Comparison of ENCODE assay signal across 29 mouse cellular contexts in genomic region chr15:86962921-86963320, GRCm38 (mm10).
DNase-seq lines count a peak whose midpoint lies in the region; ATAC-seq lines count a peak whose summit lies in the region.
"Had no signal": no experiment of that assay in that cellular context is flagged by ENCODE, and none has a peak within 500 bp of the region (broad histone marks: within the 10 kb centered on the region; RNA-seq: fewer than 3 reads in every experiment).

No protein-coding gene starts in this region.

- H3K4me3 ChIP-seq in forebrain, embryonic 14.5 days (ENCODE audit: low read depth, low read length) = no peak overlapping the region
- H3K4me3 ChIP-seq in forebrain, embryonic 12.5 days (replicated peaks) = no peak overlapping the region
- H3K4me3 ChIP-seq in megakaryocyte, embryonic 14.5 days (replicated peaks) = peak overlapping the region; percentile 73
- no peak overlapping the region for H3K4me3 ChIP-seq in forebrain, embryonic 16.5 days (replicated peaks; ENCODE audit: low read length)
- H3K4me3 ChIP-seq in hindbrain, embryonic 16.5 days (ENCODE audit: low read length) = no peak overlapping the region
- H3K4me3 ChIP-seq: erythroblast, embryonic 14.5 days; heart, embryonic 10.5 days; heart, embryonic 15.5 days; intestine, embryonic 15.5 days; limb, embryonic 10.5 days; limb, embryonic 15.5 days; liver, embryonic 13.5 days; neural tube, embryonic 13.5 days had no signal

- no peak overlapping the region for H3K4me2 ChIP-seq in forebrain, embryonic 14.5 days (ENCODE audit: low read length)
- no peak overlapping the region for H3K4me2 ChIP-seq in forebrain, embryonic 12.5 days
- H3K4me2 ChIP-seq in forebrain, embryonic 16.5 days (ENCODE audit: low read length) = no peak overlapping the region
- no peak overlapping the region for H3K4me2 ChIP-seq in hindbrain, embryonic 16.5 days (ENCODE audit: low read length)
- H3K4me2 ChIP-seq: heart, embryonic 15.5 days; intestine, embryonic 15.5 days; limb, embryonic 15.5 days; liver, embryonic 13.5 days; midbrain, embryonic 11.5 days; neural tube, embryonic 13.5 days had no signal

- no peak for ATAC-seq in forebrain, embryonic 14.5 days
- ATAC-seq in forebrain, embryonic 12.5 days (ENCODE audit: low FRiP score) = no peak
- no peak for ATAC-seq in megakaryocyte, adult 5-6 weeks (ENCODE audit: poor library complexity, severe bottlenecking)
- no peak for ATAC-seq in forebrain, embryonic 16.5 days
- ATAC-seq in hindbrain, embryonic 16.5 days = no peak
- ATAC-seq: CD4-positive, CD25-positive, alpha-beta regulatory T cell, adult 4 months; hindbrain, postnatal 0 days; intestine, embryonic 15.5 days had no signal

- H3K27me3 ChIP-seq in forebrain, embryonic 14.5 days (replicated peaks; ENCODE audit: control insufficient read depth, insufficient read depth, low read length) = no peaks in the 10 kb centered on the region
- no peaks in the 10 kb centered on the region for H3K27me3 ChIP-seq in forebrain, embryonic 12.5 days
- H3K27me3 ChIP-seq in megakaryocyte, embryonic 14.5 days (replicated peaks) = no peaks in the 10 kb centered on the region
- no peaks in the 10 kb centered on the region for H3K27me3 ChIP-seq in forebrain, embryonic 16.5 days (replicated peaks; ENCODE audit: control insufficient read depth, insufficient read depth, low read length)
- H3K27me3 ChIP-seq in hindbrain, embryonic 16.5 days (replicated peaks; ENCODE audit: control insufficient read depth, insufficient read depth, low read length) = no peaks in the 10 kb centered on the region
- H3K27me3 ChIP-seq: heart, embryonic 15.5 days; intestine, embryonic 15.5 days; limb, embryonic 15.5 days; liver, embryonic 13.5 days; neural tube, embryonic 13.5 days had no signal

- peak overlapping the region; percentile 21; the same call in 1 of the 2 replicates for H3K27ac ChIP-seq in forebrain, embryonic 14.5 days (ENCODE audit: low read depth, low read length)
- no peak overlapping the region for H3K27ac ChIP-seq in forebrain, embryonic 12.5 days
- H3K27ac ChIP-seq in forebrain, embryonic 16.5 days (ENCODE audit: low read length) = peak overlapping the region; percentile 8; the same call in 1 of the 2 replicates
- no peak overlapping the region for H3K27ac ChIP-seq in hindbrain, embryonic 16.5 days (ENCODE audit: low read depth, low read length)
- H3K27ac ChIP-seq: heart, embryonic 10.5 days; heart, embryonic 15.5 days; hindbrain, postnatal 0 days; intestine, embryonic 15.5 days; kidney, postnatal 0 days; limb, embryonic 10.5 days; limb, embryonic 15.5 days; liver, embryonic 13.5 days; macrophage; neural tube, embryonic 13.5 days had no signal

- H3K9me3 ChIP-seq in forebrain, embryonic 14.5 days (replicated peaks; ENCODE audit: control insufficient read depth, low read length) = no peaks in the 10 kb centered on the region
- H3K9me3 ChIP-seq in forebrain, embryonic 12.5 days = no peaks in the 10 kb centered on the region
- H3K9me3 ChIP-seq in megakaryocyte, embryonic 14.5 days = peaks cover 67% of the 10 kb centered on the region
- H3K9me3 ChIP-seq in forebrain, embryonic 16.5 days (ENCODE audit: control insufficient read depth, low read length) = no peaks in the 10 kb centered on the region
- no peaks in the 10 kb centered on the region for H3K9me3 ChIP-seq in hindbrain, embryonic 16.5 days (ENCODE audit: control insufficient read depth, low read length)
- H3K9me3 ChIP-seq: heart, embryonic 10.5 days; heart, embryonic 15.5 days; intestine, embryonic 15.5 days; limb, embryonic 10.5 days; limb, embryonic 15.5 days; liver, embryonic 13.5 days; neural tube, embryonic 13.5 days had no signal

- 63% methylated on average over 2 of the region's 2 CpGs for WGBS in forebrain, embryonic 14.5 days
- WGBS in forebrain, embryonic 12.5 days = 79% methylated on average over 2 of the region's 2 CpGs
- WGBS in forebrain, embryonic 16.5 days = 52% methylated on average over 2 of the region's 2 CpGs
- WGBS in hindbrain, embryonic 16.5 days = 77% methylated on average over 2 of the region's 2 CpGs

- no peaks in the 10 kb centered on the region for H3K36me3 ChIP-seq in forebrain, embryonic 14.5 days (ENCODE audit: control insufficient read depth, insufficient read depth, low read length)
- H3K36me3 ChIP-seq in forebrain, embryonic 12.5 days (replicated peaks) = no peaks in the 10 kb centered on the region
- H3K36me3 ChIP-seq in megakaryocyte, embryonic 14.5 days (replicated peaks; ENCODE audit: low read length) = no peaks in the 10 kb centered on the region
- H3K36me3 ChIP-seq in forebrain, embryonic 16.5 days (ENCODE audit: control insufficient read depth, insufficient read depth) = no peaks in the 10 kb centered on the region
- H3K36me3 ChIP-seq in hindbrain, embryonic 16.5 days (ENCODE audit: control insufficient read depth, insufficient read depth, low read length) = no peaks in the 10 kb centered on the region
- H3K36me3 ChIP-seq: heart, embryonic 10.5 days; heart, embryonic 15.5 days; intestine, embryonic 15.5 days; limb, embryonic 10.5 days; limb, embryonic 15.5 days; liver, embryonic 13.5 days; neural tube, embryonic 13.5 days had no signal

- DNase-seq in forebrain, embryonic 14.5 days (ENCODE audit: low spot score) = peak; percentile 50
- peak; percentile 16 for DNase-seq in cerebellum, adult 9-10 months
- no peak for DNase-seq in urinary bladder, adult 18-20 months (ENCODE audit: low spot score in 2 of 2)
- DNase-seq: adrenal gland, adult 2 months; adrenal gland, postnatal 36 days; gastrocnemius, postnatal 25 days; heart, adult 11 months; kidney, adult 2 months; liver, embryonic 13.5 days; lung, adult 2 months; lung, postnatal 10 days; thymus, postnatal 4 days had no signal

- H3K4me1 ChIP-seq in forebrain, embryonic 14.5 days (ENCODE audit: control insufficient read depth, insufficient read depth, low read length) = no peaks in the 10 kb centered on the region
- no peaks in the 10 kb centered on the region for H3K4me1 ChIP-seq in forebrain, embryonic 12.5 days
- H3K4me1 ChIP-seq in megakaryocyte, embryonic 14.5 days = no peaks in the 10 kb centered on the region
- H3K4me1 ChIP-seq in forebrain, embryonic 16.5 days (replicated peaks; ENCODE audit: control insufficient read depth, insufficient read depth, low read length) = no peaks in the 10 kb centered on the region
- peaks cover 4% of the 10 kb centered on the region; the same call in 1 of the 2 replicates for H3K4me1 ChIP-seq in hindbrain, embryonic 16.5 days (ENCODE audit: control insufficient read depth, insufficient read depth, low read depth, low read length)
- H3K4me1 ChIP-seq: heart, embryonic 10.5 days; heart, embryonic 15.5 days; intestine, embryonic 15.5 days; limb, embryonic 10.5 days; limb, embryonic 15.5 days; liver, embryonic 13.5 days; neural tube, embryonic 13.5 days had no signal

- no peak overlapping the region for H3K9ac ChIP-seq in forebrain, embryonic 14.5 days (ENCODE audit: low read length)
- no peak overlapping the region for H3K9ac ChIP-seq in forebrain, embryonic 12.5 days
- no peak overlapping the region for H3K9ac ChIP-seq in forebrain, embryonic 16.5 days (replicated peaks; ENCODE audit: low read depth, low read length)
- no peak overlapping the region for H3K9ac ChIP-seq in hindbrain, embryonic 16.5 days (ENCODE audit: low read depth, low read length)
- H3K9ac ChIP-seq: heart, embryonic 15.5 days; intestine, embryonic 15.5 days; limb, embryonic 15.5 days; liver, embryonic 13.5 days; neural tube, embryonic 13.5 days had no signal

Comparison
In these comparisons a context has a peak if more than half of its experiments do, and no peak if none do; other contexts are left out.
1. H3K27ac ChIP-seq: peak in forebrain, embryonic 14.5 days (single experiment) and forebrain, embryonic 16.5 days (single experiment); none in forebrain, embryonic 12.5 days (single experiment) and hindbrain, embryonic 16.5 days (single experiment).
2. DNase-seq: peak in forebrain, embryonic 14.5 days (single experiment) and cerebellum, adult 9-10 months (single experiment); none in urinary bladder, adult 18-20 months (0 of 2).